Mouse (Mus musculus): Measurements from ENCODE around the gene Methig1. TPM values are rescaled to one million over a fixed set of nuclear protein-coding genes. Genes with fewer than 3 reads are reported as not detected.
A peak's percentile ranks its signal among the peaks of the same experiment; 100 is the strongest.
"Not testable (repeated sequence)": the region's sequence is repeated elsewhere in the genome, so short reads cannot be mapped to it uniquely, and the experiment has no call there.

The Methig1 gene
- total RNA-seq, 4 experiments from 2014 or later: 0.45 TPM; not detected in 3

GRCm38 (mm10) chr15:100337847-100338246 lies 15.1 kb upstream of the Methig1 start:
- peak; percentile 43 to 52 for DNase-seq (ENCODE audit: low spot score in 2 of 2)

DNA sequence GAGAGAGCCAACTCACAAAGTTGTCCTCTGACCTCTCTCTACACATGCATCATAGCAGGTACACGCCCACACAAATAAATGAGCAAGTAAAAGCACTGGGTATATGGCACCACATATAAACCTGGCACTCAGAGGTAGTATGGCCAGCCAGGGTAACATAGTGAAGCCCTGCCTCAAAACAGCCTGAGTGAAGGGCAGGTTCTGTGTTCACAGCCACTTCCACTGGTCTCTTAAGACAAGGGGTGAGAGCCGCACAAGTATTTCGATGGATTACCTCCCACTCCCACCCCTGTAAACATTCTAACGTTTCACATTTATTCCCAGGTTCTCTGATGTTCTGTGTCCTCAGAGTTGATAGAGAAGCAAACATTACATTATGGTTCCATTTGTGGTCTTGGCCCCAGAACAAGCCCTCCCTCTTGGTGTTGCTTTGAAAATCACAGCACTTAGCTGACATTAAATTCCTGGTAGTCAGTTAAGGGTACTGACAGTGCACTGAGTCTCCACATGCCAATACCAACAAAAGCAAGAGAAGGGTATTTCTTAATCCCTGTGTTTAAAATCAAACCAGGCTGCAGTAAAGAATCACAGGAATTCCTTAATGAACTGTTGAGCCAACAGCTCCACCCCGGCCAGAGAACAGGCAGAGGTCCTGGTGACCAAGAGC lies 11.5 kb upstream of the Methig1 start:
- DNase-seq (ENCODE audit: low spot score in 2 of 2): not testable (repeated sequence)

- no peak for DNase-seq (ENCODE audit: low spot score in 2 of 2)
These were observed 7.5 kb upstream of the Methig1 start for GRCm38 (mm10) chr15:100345484-100345883.

DNA sequence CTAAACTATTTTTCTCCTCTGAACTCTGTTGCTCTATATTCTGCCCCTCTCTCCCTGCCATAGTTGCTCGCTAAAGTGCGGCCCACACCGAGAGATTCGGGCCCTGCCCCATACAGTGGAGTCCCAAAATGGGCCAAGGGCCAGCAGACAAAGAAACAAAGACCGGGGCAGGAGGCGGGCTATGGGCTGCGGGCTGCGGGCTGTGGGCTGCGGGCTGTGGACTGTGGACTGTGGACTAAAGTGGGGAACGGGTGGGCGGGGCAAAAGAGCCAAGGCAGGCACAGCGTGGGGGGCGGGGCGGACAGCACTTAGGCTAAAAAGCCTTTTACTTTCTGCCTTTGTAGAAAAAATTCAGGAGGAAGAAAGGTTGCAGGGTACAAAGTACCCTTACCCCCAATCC lies 6.2 kb upstream of the Methig1 start:
- no peak for DNase-seq (ENCODE audit: low spot score in 2 of 2)

- no peak for DNase-seq (ENCODE audit: low spot score in 2 of 2)
These were observed 3.5 kb upstream of the Methig1 start for GRCm38 (mm10) chr15:100349496-100349895.

DNA sequence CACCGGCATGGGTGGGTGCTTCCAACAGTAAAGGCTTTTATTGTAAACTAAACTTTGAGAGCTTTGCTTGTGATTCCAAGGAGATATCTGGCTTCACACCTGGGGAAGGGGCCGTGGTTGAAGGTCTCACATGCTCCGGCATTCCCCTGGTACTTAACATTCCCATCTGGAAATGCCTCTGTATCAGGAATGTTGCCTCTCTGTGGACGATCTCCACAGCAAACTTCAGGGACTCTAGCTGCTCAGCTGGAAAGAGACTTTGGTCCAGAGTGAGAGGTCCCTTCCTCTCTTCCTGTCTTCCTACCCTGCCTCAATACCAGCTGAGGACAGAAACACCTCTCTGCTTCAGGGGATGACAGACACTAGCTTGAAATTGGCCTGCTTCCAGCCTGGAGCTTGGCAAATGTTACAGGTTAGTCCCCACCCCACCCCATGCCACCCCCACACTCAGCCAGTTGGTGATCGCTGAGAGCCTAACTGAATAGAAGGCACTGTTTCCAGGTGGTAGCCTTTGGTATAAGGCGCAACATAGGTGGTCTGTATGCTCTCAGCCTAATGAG lies 1.4 kb upstream of the Methig1 start:
- no peak for DNase-seq (ENCODE audit: low spot score in 2 of 2)

- not testable (repeated sequence) for DNase-seq (ENCODE audit: low spot score in 2 of 2)
These were observed 450 bp downstream of the Methig1 start for GRCm38 (mm10) chr15:100353399-100353798.

DNA sequence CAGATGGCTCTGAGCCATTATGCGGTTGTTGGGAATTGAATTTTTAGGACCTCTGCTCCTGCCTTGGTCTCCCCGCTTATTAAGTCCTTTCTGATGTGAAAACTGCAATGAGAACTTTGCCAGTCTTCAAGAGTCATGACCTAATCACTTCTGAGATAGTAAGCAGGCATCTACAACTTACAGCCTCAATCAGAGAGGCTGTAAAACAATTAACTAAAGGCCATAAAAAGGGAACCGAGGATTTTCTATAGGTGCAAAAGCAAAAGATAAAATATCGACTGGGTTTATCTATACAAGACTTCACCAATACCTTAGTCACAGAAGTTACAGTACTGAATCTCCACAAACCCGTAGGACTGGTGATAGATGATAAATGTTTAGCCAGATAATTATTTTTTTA lies 2.9 kb downstream of the Methig1 start:
- DNase-seq (ENCODE audit: low spot score in 2 of 2): no peak

- no peak for DNase-seq (ENCODE audit: low spot score in 2 of 2)
These were observed 11.3 kb downstream of the Methig1 start, which contains the start of gene Higd1c for GRCm38 (mm10) chr15:100364242-100364641. TSS of gene Higd1c (plus strand) at chr15:100364542.

- not testable (repeated sequence) for DNase-seq (ENCODE audit: low spot score in 2 of 2)
These were observed 13.0 kb downstream of the Methig1 start for GRCm38 (mm10) chr15:100365967-100366366.

DNA sequence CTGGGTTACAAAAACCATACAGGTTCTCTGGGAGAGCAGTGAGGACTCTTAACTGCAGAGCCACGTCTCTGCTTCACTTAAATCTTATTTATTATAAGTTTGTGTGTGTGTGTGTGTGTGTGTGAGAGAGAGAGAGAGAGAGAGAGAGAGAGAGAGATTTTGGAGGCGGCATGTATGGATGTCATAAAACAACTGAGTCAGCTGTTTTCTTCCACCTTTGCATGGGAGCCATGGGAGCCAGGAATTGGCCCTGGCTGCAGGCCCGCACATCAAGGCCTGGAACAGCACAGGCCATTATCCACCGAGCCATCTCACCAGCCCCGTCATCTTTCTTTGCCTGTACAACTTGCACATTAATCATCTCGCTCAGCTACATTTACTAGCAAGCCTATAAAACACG lies 14.2 kb downstream of the Methig1 start:
- DNase-seq (ENCODE audit: low spot score in 2 of 2): no peak

- DNase-seq (ENCODE audit: low spot score in 2 of 2): peak; percentile 26 to 40
These were observed 22.1 kb downstream of the Methig1 start for GRCm38 (mm10) chr15:100375066-100375465.

DNA sequence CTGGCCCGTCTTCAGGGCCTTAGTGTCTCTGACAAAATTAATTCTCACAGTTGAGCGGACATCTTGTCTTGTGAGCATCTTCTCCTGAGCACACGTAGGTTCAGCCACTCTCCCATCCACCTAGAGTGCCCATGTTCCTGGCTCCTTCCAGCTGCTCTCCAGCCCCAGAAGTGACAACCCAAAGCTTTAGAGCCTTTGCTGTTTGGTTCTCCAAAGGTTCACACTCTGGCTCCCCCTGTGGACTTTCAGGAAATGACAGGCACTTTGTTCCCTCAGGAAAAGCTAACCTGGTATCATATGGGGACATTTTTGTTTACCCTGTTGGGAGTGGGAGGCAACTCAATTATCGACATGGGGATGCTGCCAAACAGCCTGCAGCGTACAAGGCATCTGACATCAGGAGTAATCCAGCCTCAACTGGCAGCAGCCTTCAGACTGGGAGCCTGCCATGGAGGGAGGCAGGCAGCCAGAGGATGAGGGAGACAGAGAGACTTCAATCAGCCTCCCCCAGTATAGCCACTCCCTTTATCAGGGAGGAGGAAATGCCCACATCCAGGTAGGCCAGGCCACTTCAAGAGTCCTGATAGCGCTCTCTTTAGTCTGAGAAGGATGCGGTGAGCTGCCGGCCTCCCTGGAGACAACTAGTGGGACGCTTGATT lies 25.0 kb downstream of the Methig1 start:
- DNase-seq (ENCODE audit: low spot score in 2 of 2): not testable (repeated sequence)

GRCm38 (mm10) chr15:100379658-100380057 lies 26.7 kb downstream of the Methig1 start:
- no peak for DNase-seq (ENCODE audit: low spot score in 2 of 2)

DNA sequence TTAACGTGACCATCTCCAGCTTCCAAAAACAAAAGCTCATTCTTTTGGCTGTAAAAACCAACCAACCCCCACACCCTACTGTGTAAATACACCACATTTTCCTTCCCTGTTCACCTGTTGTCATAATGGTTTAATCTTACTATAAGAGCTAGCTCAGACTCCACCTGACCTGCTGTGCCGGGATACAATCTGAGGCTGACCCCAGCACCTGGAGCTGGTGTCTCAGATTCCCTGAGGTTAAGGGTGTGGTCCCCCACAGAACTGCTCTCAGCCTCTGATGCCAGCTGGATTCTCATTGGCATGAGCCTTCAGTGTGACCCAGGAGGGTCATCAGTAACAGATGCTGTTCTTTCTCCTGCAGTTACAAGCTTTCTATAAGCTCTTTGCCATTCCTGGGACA lies 27.2 kb downstream of the Methig1 start:
- no peak for DNase-seq (ENCODE audit: low spot score in 2 of 2)

- DNase-seq (ENCODE audit: low spot score in 2 of 2): no peak
These were observed 32.8 kb downstream of the Methig1 start for GRCm38 (mm10) chr15:100385705-100386104.

DNA sequence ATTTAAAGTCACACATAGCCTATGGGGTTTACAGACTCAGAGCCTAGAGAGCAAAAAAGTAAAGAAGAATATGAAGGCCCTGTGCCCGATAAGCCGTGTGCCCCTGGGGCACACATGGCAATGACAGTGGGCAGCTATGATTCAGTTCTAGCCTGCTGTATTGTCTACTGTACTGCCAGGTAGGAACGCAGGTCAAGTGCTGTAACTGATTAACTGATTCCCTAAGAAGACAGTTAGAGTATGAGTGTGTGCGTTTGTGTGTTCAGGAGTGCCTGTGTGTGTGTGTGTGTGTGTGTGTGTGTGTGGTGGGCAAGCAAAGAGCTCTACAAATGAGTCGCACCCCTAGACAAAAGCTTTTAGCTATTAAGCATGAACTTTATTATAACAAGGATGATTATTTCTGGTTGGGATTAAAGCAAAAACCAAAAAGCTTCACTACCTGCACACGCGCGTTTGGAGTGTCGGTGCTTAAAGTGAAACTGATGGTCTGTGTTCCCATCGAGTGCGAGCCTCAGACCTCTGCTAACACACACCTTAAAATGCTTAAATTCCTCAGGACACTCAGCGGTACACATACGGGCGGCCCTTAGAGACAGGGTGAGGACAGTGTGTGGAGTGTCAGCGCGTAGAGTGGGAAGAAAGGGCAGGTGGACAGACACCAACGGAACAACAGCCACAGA lies 34.7 kb downstream of the Methig1 start:
- DNase-seq (ENCODE audit: low spot score in 2 of 2): no peak

GRCm38 (mm10) chr15:100388224-100388835 lies 35.4 kb downstream of the Methig1 start:
- DNase-seq (ENCODE audit: low spot score in 2 of 2): no peak

DNA sequence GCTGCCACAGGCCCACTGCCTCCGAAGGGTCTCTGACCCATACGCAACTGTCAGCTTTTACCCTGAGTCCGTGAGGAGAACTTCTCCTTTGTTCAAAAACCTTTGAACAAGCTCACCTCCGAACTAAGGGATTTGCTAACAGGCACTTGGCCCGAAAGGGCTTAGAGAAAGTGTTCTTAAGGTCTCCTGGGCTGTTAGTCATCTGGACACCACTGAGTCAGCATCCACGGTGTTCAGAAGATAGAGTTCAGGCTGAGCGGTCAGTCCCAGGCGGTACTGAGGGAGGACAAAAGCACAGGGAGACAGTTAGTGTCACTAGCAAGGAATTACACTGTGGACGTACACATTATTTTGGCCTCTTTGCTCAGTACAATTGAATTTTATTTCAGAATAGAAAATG lies 35.9 kb downstream of the Methig1 start:
- DNase-seq (ENCODE audit: low spot score in 2 of 2): no peak

DNA sequence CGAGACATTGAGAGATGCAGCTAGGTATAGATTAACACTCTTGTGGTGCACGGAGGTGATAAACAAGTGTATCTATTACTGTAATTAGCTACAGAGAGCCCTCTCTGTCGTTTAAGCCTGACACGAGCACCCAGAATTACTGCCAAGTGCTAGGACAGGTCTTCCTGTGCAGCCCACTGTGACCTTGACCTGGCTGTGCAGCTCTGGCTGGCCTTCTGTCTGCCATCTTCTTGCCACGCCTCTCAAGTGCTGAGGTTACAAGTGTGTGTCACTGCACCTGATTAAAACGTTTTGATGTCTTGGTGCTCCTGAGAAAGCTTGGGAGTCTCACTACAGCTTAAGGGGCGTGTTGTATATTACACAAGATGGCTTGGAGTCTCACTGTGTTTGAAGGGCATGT lies 38.1 kb downstream of the Methig1 start:
- DNase-seq (ENCODE audit: low spot score in 2 of 2): no peak

DNA sequence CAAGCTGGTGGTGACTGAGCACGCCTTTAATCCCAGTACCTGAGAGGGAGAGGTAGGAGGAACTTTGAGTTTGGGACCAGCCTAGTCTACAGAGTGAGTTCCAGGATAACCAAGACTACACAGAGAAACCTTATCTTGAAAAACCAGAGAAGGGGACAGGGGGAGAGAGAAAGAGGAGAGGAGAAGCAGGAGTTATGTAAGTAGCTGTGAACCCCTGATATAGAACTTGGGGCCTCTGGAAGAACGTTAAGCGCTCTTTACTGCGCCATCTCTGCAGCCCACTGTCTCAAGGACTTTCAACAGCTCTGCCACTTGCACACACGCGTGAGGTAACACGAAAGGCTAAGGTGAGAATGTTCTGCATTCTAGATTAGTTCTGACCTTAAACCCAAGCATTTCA lies 38.6 kb downstream of the Methig1 start:
- no peak for DNase-seq (ENCODE audit: low spot score in 2 of 2)

GRCm38 (mm10) chr15:100393016-100393415 lies 40.1 kb downstream of the Methig1 start:
- DNase-seq (ENCODE audit: low spot score in 2 of 2): no peak
